Mouse (Mus musculus) megakaryocyte, embryonic 14.5 days (primary cell): ENCODE data around the gene Tmem204. TPM values are rescaled to one million over a fixed set of nuclear protein-coding genes. Genes with fewer than 3 reads are reported as not detected.

Source experiments
- H3K27me3 ChIP-seq: replicated peaks from 2 replicates; pipeline ENCODE3; 2012; ENCODE audit warnings: inconsistent platforms
- H3K36me3 ChIP-seq: replicated peaks from 2 replicates; pipeline ENCODE3; 2012; ENCODE audit warnings: low read length, inconsistent platforms, mixed read lengths
- H3K4me1 ChIP-seq: 2 replicates; pipeline ENCODE4 v1.6.1; 2012; ENCODE audit warnings: inconsistent platforms
- H3K4me3 ChIP-seq: replicated peaks from 2 replicates; pipeline ENCODE3; 2012; ENCODE audit warnings: moderate library complexity, mild to moderate bottlenecking, inconsistent platforms
- H3K9me3 ChIP-seq: 2 replicates; pipeline ENCODE4 v1.6.1; 2012; ENCODE audit warnings: inconsistent platforms
- FLI1 ChIP-seq: IDR thresholded peaks from 2 replicates; pipeline ENCODE4 v1.6.1; 2012; ENCODE audit warnings: low read length, inconsistent platforms, mixed read lengths
- GATA1 ChIP-seq: IDR thresholded peaks from 3 replicates; pipeline ENCODE4 v1.6.1; 2012; ENCODE audit warnings: mixed read lengths, low read length, inconsistent platforms, borderline replicate concordance
- polyA plus RNA-seq: library from polyadenylated mRNA; stranded (reverse); fragments of >175 nt; gene quantifications from 2 replicates; pipeline ENCODE4 v1.2.3, GENCODE M21; 2012; ENCODE audit warnings: low replicate concordance; ENCODE audit not compliant: insufficient read depth

Tmem204 gene
- polyA plus RNA-seq, 1 experiment, result not detected

GRCm38 (mm10) chr17:25068690-25069089 is 14.7 kb downstream of the Tmem204 start:
- no peaks in the 10 kb centered on the region for H3K27me3 ChIP-seq
- no peak for TF ChIP-seq FLI1
- TF ChIP-seq GATA1, result no peak
- peaks cover 74% of the 10 kb centered on the region for H3K4me1 ChIP-seq
- H3K9me3 ChIP-seq, result no peaks in the 10 kb centered on the region
- H3K4me3 ChIP-seq, result peak overlapping the region; percentile 13
- H3K36me3 ChIP-seq, result peaks cover 54% of the 10 kb centered on the region

GRCm38 (mm10) chr17:25067442-25067851 is 15.9 kb downstream of the Tmem204 start:
- H3K9me3 ChIP-seq, result no peaks in the 10 kb centered on the region
- peaks cover 55% of the 10 kb centered on the region for H3K36me3 ChIP-seq
- TF ChIP-seq GATA1 (no peak), FLI1 (no peak)
- no peaks in the 10 kb centered on the region for H3K27me3 ChIP-seq
- peak overlapping the region; percentile 10 for H3K4me3 ChIP-seq
- H3K4me1 ChIP-seq, result peaks cover 70% of the 10 kb centered on the region

GRCm38 (mm10) chr17:25066595-25066994 is 16.8 kb downstream of the Tmem204 start:
- Histone ChIP-seq H3K36me3 (peaks cover 64% of the 10 kb centered on the region), H3K27me3 (no peaks in the 10 kb centered on the region), H3K4me3 (no peak overlapping the region), H3K9me3 (no peaks in the 10 kb centered on the region), H3K4me1 (peaks cover 73% of the 10 kb centered on the region)
- TF ChIP-seq GATA1 (no peak), FLI1 (no peak)

GRCm38 (mm10) chr17:25065189-25065588 is 18.2 kb downstream of the Tmem204 start:
- peaks cover 61% of the 10 kb centered on the region for H3K36me3 ChIP-seq
- H3K4me3 ChIP-seq, result no peak overlapping the region
- H3K4me1 ChIP-seq, result peaks cover 62% of the 10 kb centered on the region
- TF ChIP-seq GATA1 (no peak), FLI1 (no peak)
- no peaks in the 10 kb centered on the region for H3K27me3 ChIP-seq
- no peaks in the 10 kb centered on the region for H3K9me3 ChIP-seq

GRCm38 (mm10) chr17:25064351-25064750 is 19.0 kb downstream of the Tmem204 start:
- no peaks in the 10 kb centered on the region for H3K27me3 ChIP-seq
- TF ChIP-seq GATA1 (no peak), FLI1 (no peak)
- H3K9me3 ChIP-seq, result no peaks in the 10 kb centered on the region
- peaks cover 54% of the 10 kb centered on the region for H3K4me1 ChIP-seq
- H3K4me3 ChIP-seq, result no peak overlapping the region
- peaks cover 64% of the 10 kb centered on the region for H3K36me3 ChIP-seq

GRCm38 (mm10) chr17:25063872-25064271 is 19.5 kb downstream of the Tmem204 start:
- peaks cover 49% of the 10 kb centered on the region for H3K4me1 ChIP-seq
- H3K4me3 ChIP-seq, result no peak overlapping the region
- no peaks in the 10 kb centered on the region for H3K9me3 ChIP-seq
- H3K36me3 ChIP-seq, result peaks cover 69% of the 10 kb centered on the region
- no peaks in the 10 kb centered on the region for H3K27me3 ChIP-seq
- no peak for TF ChIP-seq FLI1
- TF ChIP-seq GATA1, result no peak

GRCm38 (mm10) chr17:25063261-25063660 is 20.1 kb downstream of the Tmem204 start:
- Histone ChIP-seq H3K36me3 (peaks cover 75% of the 10 kb centered on the region), H3K4me3 (no peak overlapping the region), H3K4me1 (peaks cover 43% of the 10 kb centered on the region), H3K27me3 (no peaks in the 10 kb centered on the region), H3K9me3 (no peaks in the 10 kb centered on the region)
- TF ChIP-seq FLI1, result no peak
- TF ChIP-seq GATA1, result no peak

GRCm38 (mm10) chr17:25057041-25057440 is 26.4 kb downstream of the Tmem204 start:
- H3K36me3 ChIP-seq, result peaks cover 92% of the 10 kb centered on the region
- H3K27me3 ChIP-seq, result no peaks in the 10 kb centered on the region
- peaks cover 4% of the 10 kb centered on the region; the same call in 1 of the 2 replicates for H3K4me1 ChIP-seq
- H3K4me3 ChIP-seq, result no peak overlapping the region
- H3K9me3 ChIP-seq, result no peaks in the 10 kb centered on the region
- TF ChIP-seq GATA1, result no peak
- no peak for TF ChIP-seq FLI1

- TF ChIP-seq GATA1, result no peak
- TF ChIP-seq FLI1, result no peak
- Histone ChIP-seq H3K4me3 (no peak overlapping the region), H3K9me3 (no peaks in the 10 kb centered on the region), H3K4me1 (no peaks in the 10 kb centered on the region), H3K27me3 (no peaks in the 10 kb centered on the region), H3K36me3 (peaks cover 91% of the 10 kb centered on the region)
These were observed 30.1 kb downstream of the Tmem204 start for GRCm38 (mm10) chr17:25053274-25053673.

- no peaks in the 10 kb centered on the region for H3K27me3 ChIP-seq
- no peak for TF ChIP-seq GATA1
- peaks cover 17% of the 10 kb centered on the region for H3K4me1 ChIP-seq
- H3K9me3 ChIP-seq, result no peaks in the 10 kb centered on the region
- H3K4me3 ChIP-seq, result no peak overlapping the region
- peaks cover 71% of the 10 kb centered on the region for H3K36me3 ChIP-seq
These were observed 36.2 kb downstream of the Tmem204 start for GRCm38 (mm10) chr17:25047143-25047542.

GRCm38 (mm10) chr17:25045281-25045680 is 38.1 kb downstream of the Tmem204 start:
- TF ChIP-seq FLI1, result no peak
- no peak for TF ChIP-seq GATA1
- Histone ChIP-seq H3K9me3 (no peaks in the 10 kb centered on the region), H3K36me3 (peaks cover 76% of the 10 kb centered on the region), H3K4me3 (no peak overlapping the region), H3K4me1 (peaks cover 19% of the 10 kb centered on the region), H3K27me3 (no peaks in the 10 kb centered on the region)
